Mouse (Mus musculus) liver, embryonic 11.5 days (tissue): ENCODE results near the gene Vmn1r221. TPM values are rescaled to one million over a fixed set of nuclear protein-coding genes. Genes with fewer than 3 reads are reported as not detected.
"Not testable (repeated sequence)": the region's sequence is repeated elsewhere in the genome, so short reads cannot be mapped to it uniquely, and the experiment has no call there.

Source experiments
- ATAC-seq: fragments of 200-750 bp; cut with Nextera tagmentation; replicated peaks from 2 replicates; pipeline ENCODE4 v1.8.0; 2017; ENCODE audit warnings: moderate number of reproducible peaks, mild to moderate bottlenecking, moderate TSS enrichment, moderate library complexity; ENCODE audit not compliant: low FRiP score
- DNase-seq: peaks from one replicate; pipeline ENCODE4 v3.0.0-alpha.2; 2017; ENCODE audit warnings: low spot score
- H3K27ac ChIP-seq: fragments of 300-500 bp; sonication (generic); 2 replicates; pipeline ENCODE4 v1.5.1; 2014; ENCODE audit warnings: mild to moderate bottlenecking, low read depth, low read length, control low read depth
- H3K27me3 ChIP-seq: fragments of 300-500 bp; sonication (generic); replicated peaks from 2 replicates; pipeline ENCODE4 v1.6.1; 2014; ENCODE audit warnings: low read length, mixed read lengths; ENCODE audit not compliant: control insufficient read depth, insufficient read depth
- H3K36me3 ChIP-seq: fragments of 300-500 bp; sonication (generic); 2 replicates; pipeline ENCODE4 v1.6.1; 2014; ENCODE audit warnings: mild to moderate bottlenecking, low read length, moderate library complexity, mixed read lengths; ENCODE audit not compliant: control insufficient read depth, insufficient read depth
- H3K4me1 ChIP-seq: fragments of 300-500 bp; sonication (generic); replicated peaks from 2 replicates; pipeline ENCODE4 v1.6.1; 2014; ENCODE audit warnings: low read length, mixed read lengths; ENCODE audit not compliant: control insufficient read depth, insufficient read depth
- H3K4me2 ChIP-seq: fragments of 300-500 bp; sonication (generic); 2 replicates; pipeline ENCODE4 v1.6.1; 2014; ENCODE audit warnings: mild to moderate bottlenecking, control low read depth, moderate library complexity
- H3K4me3 ChIP-seq: fragments of 300-500 bp; sonication (generic); 2 replicates; pipeline ENCODE4 v1.5.1; 2014; ENCODE audit warnings: low read depth, low read length, control low read depth
- H3K9ac ChIP-seq: fragments of 300-500 bp; sonication (generic); 2 replicates; pipeline ENCODE4 v1.6.1; 2014; ENCODE audit warnings: low read depth, low read length, control low read depth
- H3K9me3 ChIP-seq: fragments of 300-500 bp; sonication (generic); 2 replicates; pipeline ENCODE4 v1.6.1; 2016; ENCODE audit warnings: low read length, inconsistent platforms, mixed read lengths; ENCODE audit not compliant: control insufficient read depth
- WGBS: fragments of 180-500 bp; shearing (Covaris S2); extraction: QIAGEN DNeasy Blood & Tissue Kit; methylation state at CpG from one replicate; pipeline ENCODE4 v1.1.7; 2014; 5-methylcytosine and 5-hydroxymethylcytosine counted together
- polyA plus RNA-seq: library from polyadenylated mRNA; unstranded; fragments of >200 nt; fragmentation: Nextera tagmentation; extraction: Ambion mirVana; gene quantifications from 2 replicates; pipeline ENCODE4 v1.2.1, GENCODE M21; 2014

Gene Vmn1r221
- not detected in 2 replicates for polyA plus RNA-seq

DNA sequence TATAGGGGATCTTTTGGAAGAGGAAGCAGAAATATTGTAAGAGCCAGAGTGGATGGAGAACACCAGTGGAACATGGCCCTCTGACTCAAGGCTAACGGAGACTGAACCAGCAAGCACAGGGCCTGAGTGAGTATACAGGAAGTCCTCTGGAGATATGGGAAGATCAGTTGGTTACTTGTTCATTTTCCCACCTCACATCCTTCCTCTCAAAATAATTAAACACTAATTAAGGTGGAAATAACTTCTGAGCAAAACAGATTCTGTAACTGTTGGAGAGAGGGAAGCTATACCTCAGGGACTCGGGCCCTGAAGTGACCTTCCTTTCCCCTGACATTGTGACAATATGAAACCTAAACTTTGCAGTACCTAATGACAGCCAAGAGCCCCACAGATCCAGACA, at the start of gene Vmn1r221:
Gene Vmn1r221 (plus strand): TSS at position 301 of the 400 bp plus-strand sequence.
- 67% methylated on average over 2 of the region's 2 CpGs for WGBS
- ATAC-seq, DNase-seq, H3K4me1 ChIP-seq, H3K27ac ChIP-seq, H3K4me2 ChIP-seq, H3K27me3 ChIP-seq, H3K36me3 ChIP-seq, H3K4me3 ChIP-seq, H3K9me3 ChIP-seq, H3K9ac ChIP-seq: not testable (repeated sequence)

DNA sequence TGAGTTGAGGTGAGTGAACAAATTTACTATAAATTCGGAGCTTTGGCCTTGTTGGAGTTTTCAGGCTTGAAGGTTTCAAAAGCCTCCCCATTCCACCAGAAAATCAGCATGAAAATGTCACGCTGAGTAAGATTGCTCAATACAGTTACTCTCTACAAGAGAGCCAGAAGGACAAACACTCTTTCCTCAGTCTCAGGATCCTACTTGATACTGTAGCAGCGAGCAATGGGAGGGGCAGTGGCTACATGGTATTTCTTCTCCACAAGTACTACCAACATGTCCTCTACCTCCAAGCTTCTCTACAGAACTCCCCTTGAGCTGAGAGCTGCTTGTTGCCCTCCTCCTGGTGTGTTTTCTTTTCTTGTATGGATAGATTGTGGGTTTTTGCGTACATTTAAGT, 47.5 kb upstream of the Vmn1r221 start:
- H3K9ac ChIP-seq, H3K4me1 ChIP-seq, H3K9me3 ChIP-seq, H3K36me3 ChIP-seq, H3K4me2 ChIP-seq, ATAC-seq, H3K27ac ChIP-seq, H3K27me3 ChIP-seq, H3K4me3 ChIP-seq, DNase-seq: not testable (repeated sequence)
- 67% methylated on average over 4 of the region's 4 CpGs for WGBS

DNA sequence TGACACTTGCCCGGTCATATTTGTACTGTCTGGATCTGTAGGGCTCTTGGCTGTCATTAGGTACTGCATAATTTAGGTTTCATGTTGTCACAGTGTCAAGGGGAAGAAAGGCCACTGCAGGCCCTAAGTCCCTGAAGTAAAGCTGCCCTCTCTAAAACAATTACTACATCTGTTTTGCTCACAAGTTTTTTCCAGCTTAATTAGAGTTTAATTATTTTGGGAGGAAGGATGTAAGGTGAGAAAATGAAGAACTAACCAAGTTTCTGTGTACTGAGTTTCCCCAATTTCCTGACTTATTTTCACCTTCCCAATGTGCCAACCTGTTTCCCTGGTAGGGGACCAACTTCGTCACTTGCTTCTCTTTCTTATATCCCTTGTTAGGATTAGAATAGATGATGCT, 26.1 kb upstream of the Vmn1r221 start, which contains the start of gene Vmn1r220:
Gene Vmn1r220 (minus strand): TSS at position 101 of the 400 bp plus-strand sequence.
- Histone ChIP-seq H3K9ac (no peak within 1 kb of the TSS), H3K27me3 (no peaks in the 10 kb centered on the region), H3K4me3 (no peak within 1 kb of the TSS), H3K9me3 (no peaks in the 10 kb centered on the region), H3K27ac (no peak within 1 kb of the TSS), H3K36me3 (no peaks in the 10 kb centered on the region), H3K4me2 (no peak within 1 kb of the TSS), H3K4me1 (no peaks in the 10 kb centered on the region)
- DNase-seq (no peak), ATAC-seq (no peak)
- WGBS: 80% methylated on average over 2 of the region's 2 CpGs

DNA sequence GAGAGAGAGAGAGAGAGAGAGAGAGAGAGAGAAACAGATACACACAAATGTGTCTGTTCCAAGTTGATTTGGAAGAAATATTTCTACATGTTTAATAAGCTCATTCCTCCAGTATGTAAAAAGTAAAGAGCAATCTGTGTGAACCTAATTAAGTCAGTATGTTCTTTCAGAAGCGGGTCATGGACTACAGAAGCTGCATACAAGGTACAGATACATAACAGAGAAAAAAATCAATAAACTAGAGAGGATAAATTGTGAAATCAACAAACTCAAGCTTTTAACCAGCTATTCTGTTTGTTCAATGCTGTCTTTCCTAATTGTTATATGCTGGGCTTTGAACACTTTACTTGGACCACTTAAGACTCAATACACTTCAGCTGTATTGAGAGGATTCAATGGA, 10.0 kb upstream of the Vmn1r221 start:
- not testable (repeated sequence) for H3K4me1 ChIP-seq, ATAC-seq, DNase-seq, H3K4me3 ChIP-seq, H3K36me3 ChIP-seq, H3K4me2 ChIP-seq, H3K27me3 ChIP-seq, H3K9me3 ChIP-seq, H3K27ac ChIP-seq, H3K9ac ChIP-seq
- 70% methylated on average over 1 of the region's 1 CpGs for WGBS

DNA sequence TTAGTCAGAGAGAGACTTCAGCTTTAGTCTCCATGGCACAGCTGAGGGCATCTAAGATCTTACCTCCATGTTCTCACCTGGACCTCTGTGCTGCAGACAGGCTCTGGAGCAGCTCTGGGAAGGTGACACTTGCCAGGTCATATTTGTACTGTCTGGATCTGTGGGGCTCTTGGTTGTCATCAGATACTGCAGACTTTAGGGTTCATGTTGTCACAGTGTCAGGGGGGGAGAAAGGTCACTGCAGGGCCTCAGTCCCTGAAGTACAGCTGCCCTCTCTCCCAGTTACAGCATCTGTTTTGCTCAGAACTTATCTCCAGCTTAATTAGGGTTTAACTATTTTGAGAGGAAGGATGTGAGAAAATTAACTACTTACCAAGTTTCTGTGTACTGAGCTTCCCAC, 21.9 kb downstream of the Vmn1r221 start, which contains the start of gene Vmn1r222:
Gene Vmn1r222 (minus strand): TSS at position 101 of the 400 bp plus-strand sequence.
- not testable (repeated sequence) for H3K36me3 ChIP-seq, ATAC-seq, H3K9ac ChIP-seq, DNase-seq, H3K27ac ChIP-seq, H3K4me1 ChIP-seq, H3K4me2 ChIP-seq, H3K4me3 ChIP-seq, H3K27me3 ChIP-seq, H3K9me3 ChIP-seq

DNA sequence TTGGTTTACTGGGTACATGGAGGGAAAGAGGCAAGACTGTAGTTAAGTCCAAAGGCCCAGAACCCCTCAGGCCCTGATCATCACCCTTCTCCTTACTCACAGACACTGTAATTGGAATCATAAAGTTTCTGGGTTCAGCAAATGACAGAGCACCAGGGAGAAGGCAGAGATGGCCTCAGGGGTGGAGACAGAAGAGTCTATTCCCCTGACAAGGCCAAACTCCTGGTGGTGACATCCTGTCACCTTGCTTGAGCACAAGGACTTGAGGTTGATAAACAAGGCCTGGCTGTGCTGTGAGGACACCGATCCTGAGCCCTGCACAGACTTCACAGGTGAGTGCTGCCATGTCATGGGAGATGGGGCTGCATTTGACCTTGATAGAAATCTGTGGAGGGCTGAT, 32.9 kb downstream of the Vmn1r221 start, which contains the start of gene Vmn1r223:
Gene Vmn1r223 (plus strand): TSS at position 301 of the 400 bp plus-strand sequence.
- not testable (repeated sequence) for H3K4me1 ChIP-seq, H3K4me3 ChIP-seq, H3K27me3 ChIP-seq, ATAC-seq, DNase-seq, H3K36me3 ChIP-seq, H3K9me3 ChIP-seq, H3K9ac ChIP-seq, H3K4me2 ChIP-seq, H3K27ac ChIP-seq
- 76% methylated on average over 1 of the region's 1 CpGs for WGBS

DNA sequence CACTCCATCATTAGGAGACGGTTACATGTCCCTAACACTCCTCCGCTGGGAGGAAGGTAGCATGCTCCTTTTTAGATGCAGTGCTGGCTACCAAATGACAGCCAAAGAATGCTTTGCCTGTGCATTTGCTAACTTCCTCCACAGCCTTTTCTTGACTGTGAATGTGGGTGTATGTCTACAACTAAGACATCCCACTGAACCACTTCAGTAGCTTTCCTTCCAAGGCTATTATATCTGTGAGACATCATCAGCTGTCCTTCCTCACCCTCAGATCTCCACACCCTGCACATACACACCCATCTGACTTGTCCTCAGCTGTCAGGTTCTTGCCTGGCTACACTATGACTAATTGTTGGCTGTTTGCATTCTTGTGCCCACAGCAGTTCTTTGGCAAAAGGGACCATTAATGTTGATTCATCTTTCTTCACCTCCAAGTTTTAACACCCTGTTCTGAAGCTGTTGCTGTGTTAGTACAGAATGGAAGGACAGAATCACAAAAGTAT, 44.7 kb downstream of the Vmn1r221 start:
- H3K36me3 ChIP-seq: no peaks in the 10 kb centered on the region
- H3K9ac ChIP-seq: no peak overlapping the region
- no peak overlapping the region for H3K4me2 ChIP-seq
- no peaks in the 10 kb centered on the region for H3K9me3 ChIP-seq
- 77% methylated on average over 2 of the region's 2 CpGs for WGBS
- DNase-seq: no peak
- H3K4me1 ChIP-seq: no peaks in the 10 kb centered on the region
- H3K27me3 ChIP-seq: no peaks in the 10 kb centered on the region
- no peak overlapping the region for H3K4me3 ChIP-seq
- ATAC-seq: no peak
- no peak overlapping the region for H3K27ac ChIP-seq

DNA sequence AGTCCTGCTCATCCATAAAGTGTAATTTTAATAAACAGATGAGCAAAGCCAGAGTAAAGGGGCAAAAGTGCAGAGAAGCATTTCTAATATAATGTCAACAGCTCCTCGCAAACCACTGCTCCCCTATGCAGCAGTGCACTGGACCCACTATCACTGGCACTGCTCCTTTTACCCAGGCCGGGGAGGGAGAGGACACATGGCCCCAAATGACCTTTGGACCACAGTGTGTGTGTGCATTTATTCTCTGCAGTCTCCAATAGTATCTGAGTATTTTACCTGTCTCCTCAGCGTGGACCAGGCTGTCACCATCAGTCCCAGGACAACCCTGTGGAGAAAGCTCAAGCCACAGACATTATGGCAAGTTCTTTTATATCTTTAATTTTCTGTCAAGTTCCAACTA, 54.7 kb downstream of the Vmn1r221 start:
- H3K36me3 ChIP-seq, H3K9me3 ChIP-seq, H3K27me3 ChIP-seq, H3K4me1 ChIP-seq, DNase-seq, H3K27ac ChIP-seq, H3K4me2 ChIP-seq, H3K4me3 ChIP-seq, ATAC-seq, H3K9ac ChIP-seq: not testable (repeated sequence)
- WGBS: 66% methylated on average over 3 of the region's 3 CpGs

DNA sequence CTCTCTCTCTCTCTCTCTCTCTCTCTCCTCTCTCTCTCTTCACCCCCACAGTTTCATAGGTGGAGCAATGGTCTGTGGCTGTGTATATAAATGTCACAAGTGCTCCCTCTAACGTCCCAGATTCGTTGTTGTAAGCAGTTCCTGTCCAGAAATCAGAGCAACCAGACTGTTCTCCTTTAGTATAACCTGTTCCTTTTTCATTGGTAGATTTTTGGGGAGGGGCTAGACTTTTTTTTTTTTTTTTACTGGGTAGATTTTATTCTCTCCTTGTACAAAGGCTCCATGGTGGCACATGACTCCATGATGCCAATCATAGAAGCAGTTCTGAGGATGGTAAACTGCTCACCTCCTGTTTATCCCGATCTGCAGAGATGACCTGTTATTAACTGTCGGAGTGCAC, 55.2 kb downstream of the Vmn1r221 start:
- WGBS: 40% methylated on average over 4 of the region's 4 CpGs
- H3K9ac ChIP-seq, H3K27me3 ChIP-seq, H3K4me1 ChIP-seq, H3K4me2 ChIP-seq, H3K4me3 ChIP-seq, DNase-seq, H3K36me3 ChIP-seq, H3K9me3 ChIP-seq, H3K27ac ChIP-seq: not testable (repeated sequence)
- 0 out of 2 replicates have a peak, but pooled peaks have one; percentile 62 for ATAC-seq
